Mouse (Mus musculus) c-Kit-positive CD71-positive TER-119-negative erythroid progenitor cells, embryonic 14.5 days (primary cell): ENCODE results near the gene 1110059E24Rik.

ENCODE experiments used
- DNase-seq: peaks from one replicate; pipeline ENCODE4 v3.0.0-alpha.2; 2013; ENCODE audit warnings: low read depth

The 1110059E24Rik gene

DNA sequence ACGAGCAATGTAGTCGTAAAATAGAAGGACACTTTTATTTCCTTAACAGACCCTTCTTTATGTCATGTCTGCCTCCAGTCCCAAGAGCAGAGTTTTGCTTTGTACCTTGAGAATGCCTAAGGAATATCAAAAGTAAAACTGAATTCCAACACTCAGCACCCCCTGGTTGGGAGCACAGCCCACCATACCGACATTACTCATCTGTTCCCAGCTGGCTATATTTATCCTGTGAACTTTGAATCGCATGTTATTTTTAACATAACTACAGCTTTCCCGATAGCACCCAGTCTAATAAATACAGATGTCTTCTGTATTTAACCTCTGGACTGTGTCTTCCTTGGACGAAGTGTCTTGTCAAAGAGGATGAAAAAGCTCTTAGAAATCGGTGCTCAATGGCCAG is 80.8 kb downstream of the 1110059E24Rik start:
- no peak for DNase-seq

DNA sequence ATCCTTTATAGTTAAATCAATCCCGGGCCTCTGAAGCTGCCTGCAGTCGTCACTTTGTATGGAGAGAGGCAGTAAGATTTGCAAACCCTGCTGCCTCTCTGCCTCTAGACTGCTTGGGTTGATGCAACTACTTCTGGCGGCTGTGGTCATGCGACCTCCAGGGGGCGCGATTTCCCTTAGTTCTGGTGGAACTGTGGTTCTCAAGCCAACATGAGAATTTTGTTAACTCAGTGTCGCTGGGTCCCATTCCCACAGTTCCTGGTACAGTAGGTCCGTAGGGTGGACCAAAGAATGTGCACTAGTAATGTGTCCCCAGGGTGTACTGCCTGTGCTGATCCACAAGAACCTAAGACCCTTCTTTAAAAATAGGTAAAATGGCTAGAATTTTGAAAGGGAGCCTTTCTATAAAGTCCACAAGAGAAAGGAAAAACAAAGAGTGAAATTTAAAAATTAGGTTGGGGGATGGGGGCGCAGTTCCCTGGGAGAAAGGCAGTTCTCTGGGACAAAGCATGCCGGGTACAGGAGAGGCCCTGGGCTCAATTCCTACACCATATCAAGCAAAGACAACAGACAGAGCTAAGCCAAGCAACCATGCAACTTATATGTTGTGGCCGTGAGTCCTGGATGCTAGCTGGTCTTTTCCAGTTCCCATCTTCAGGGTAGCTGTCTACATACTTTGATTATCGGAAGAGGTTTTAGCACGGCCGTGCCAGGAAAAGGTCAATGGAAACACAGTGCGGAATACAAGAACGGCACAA is 81.4 kb downstream of the 1110059E24Rik start:
- DNase-seq = peak; percentile 62

DNA sequence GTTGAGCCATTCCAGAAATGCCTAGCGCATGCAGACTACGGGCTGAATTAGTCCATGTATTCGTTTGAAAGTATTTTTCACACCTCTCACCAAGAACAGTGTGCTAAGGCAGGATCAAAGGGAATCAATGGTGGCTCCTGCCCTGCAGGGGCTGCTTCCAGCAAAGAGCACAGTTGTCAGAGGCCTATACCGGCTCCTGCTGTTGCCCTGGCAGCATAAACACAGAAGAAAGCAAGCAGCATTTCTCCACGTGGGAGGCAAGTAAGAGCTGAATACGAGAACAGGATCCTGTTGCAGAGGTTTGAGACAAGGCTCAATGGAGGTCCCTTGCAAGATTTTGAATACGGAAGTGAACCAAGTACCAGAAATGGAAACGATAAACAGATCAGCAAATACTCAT is 82.0 kb downstream of the 1110059E24Rik start:
- no peak for DNase-seq

DNA sequence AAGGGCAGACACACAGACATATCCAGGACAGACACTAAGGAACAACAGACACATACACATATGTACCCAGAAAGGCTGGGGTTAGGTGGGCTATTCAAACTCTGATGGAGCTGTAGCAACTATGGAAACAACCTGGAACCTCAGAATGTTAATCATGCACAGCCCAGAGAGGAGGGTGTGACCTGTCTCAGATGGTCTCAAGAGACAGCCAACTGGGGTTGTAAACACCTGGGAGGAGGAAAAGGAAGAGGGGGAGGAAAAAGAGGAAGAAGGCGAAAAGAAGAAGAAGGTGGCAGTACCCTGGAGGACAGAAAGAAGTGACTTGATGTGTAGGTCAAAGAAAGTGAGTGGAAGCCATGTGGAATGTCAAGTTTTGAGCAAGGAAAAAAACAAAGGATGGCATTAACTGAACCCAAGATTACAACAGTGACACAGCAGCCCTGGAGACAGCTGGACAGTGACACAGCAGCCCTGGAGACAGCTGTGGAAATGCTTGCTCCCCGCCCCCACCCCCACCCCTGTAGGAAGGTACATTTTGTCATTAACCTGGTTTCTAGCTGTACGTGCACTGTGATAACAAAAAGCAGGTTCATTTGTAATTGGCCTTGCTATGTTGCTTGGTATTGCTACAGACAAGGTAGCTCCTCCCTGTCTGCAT is 84.1 kb downstream of the 1110059E24Rik start:
- no peak for DNase-seq

DNA sequence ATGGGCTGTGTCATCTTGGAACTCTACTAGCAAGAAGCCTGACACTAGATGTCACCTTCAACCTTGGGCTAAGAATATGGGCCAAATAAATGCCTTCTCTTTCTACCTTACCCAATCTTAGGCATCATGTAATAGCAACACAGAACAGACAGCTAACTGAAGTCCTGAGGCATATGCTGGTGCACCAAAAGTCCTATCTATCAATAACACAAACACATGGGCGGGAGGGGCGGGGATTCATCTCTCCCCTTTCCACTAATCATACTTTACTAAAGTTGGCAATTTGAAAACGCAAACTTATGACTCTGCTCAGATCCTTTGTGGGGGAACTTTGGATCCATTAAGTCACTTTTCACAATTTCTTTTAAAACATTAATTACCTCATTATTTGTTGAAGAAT is 84.8 kb downstream of the 1110059E24Rik start:
- no peak for DNase-seq

DNA sequence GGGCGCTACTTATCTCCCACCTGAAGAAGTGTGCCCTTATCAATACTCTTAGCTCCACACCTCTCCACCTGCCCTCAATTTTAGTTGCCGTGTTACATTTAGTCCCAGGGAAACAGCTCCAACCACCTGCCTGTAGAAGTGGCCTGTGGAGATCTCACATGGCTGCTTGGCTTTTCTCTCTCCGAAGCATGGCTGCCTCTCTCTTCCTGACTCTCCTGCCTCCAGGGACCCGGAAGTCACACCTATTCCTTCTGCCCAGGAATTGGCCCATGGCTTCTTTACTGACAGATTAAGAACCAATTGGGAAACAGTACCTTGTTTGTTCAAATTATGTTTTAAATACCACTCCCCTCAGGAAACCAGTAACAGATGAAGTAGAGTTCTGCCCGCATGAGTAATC is 86.3 kb downstream of the 1110059E24Rik start:
- no peak for DNase-seq

DNA sequence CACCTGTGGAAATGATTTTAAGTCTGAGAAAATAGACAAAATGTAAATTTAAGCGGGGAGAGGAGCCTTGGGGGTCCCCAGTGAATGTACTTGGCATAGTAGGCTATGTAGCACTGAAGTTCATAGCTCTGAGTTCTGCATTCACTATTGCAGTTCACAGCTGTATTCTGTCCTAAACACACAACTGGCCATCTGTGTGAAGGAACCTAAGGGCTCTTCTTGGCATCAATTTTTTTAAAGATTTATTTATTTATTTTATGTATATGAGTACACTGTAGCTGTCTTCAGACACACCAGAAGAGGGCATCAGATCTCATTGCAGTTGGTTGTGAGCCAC is 88.3 kb downstream of the 1110059E24Rik start:
- DNase-seq = no peak

DNA sequence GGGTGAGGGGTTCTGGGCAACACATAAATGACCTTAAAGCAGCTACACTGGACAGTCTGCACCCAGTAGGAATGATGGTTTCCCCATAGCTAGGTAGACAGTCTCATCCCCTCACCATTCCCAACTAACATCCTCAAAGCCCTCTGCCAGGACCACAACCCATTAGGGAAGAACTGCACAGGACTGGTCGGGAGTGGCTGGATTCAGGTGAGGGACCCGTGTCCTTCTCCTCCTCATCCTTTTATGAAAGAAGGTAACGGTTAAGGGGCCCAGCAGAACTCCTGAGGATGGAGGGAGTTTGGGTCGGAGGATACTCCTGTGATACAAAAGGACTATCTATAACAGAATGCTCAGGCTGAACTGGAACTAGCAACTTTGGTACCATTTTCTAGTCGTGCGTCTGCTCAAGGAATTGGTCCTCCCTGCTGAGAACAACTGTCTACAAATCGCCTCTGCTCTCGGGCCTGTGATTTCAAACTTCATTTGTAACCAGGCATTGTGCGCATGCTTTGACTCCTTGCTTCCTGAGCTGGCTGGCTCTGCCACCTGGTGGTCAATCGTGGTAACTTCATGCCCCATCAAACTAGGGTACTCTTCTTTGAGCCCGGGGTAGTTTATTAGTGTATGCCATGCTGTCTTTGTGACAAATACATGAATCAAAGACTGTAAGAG is 88.9 kb downstream of the 1110059E24Rik start:
- DNase-seq = peak; percentile 39

DNA sequence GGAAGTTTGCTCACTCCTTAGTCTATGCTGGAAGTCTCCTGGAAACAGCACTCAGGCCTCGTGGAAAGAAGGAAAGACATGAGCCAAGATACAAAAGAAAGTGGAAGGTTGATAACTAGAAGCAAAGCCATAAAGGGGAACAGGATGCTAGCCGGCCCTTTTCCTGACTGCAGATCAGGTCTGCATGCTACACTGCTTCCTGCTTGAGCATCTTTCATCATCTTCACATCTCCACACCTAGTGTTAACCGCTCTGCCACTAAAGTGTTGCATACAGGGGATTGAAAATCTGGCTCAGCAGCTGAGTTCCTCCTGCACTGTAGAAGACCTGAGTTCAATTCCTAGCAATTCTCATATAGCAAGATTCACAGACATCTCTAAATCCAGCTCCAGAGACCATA is 89.8 kb downstream of the 1110059E24Rik start:
- no peak for DNase-seq

DNA sequence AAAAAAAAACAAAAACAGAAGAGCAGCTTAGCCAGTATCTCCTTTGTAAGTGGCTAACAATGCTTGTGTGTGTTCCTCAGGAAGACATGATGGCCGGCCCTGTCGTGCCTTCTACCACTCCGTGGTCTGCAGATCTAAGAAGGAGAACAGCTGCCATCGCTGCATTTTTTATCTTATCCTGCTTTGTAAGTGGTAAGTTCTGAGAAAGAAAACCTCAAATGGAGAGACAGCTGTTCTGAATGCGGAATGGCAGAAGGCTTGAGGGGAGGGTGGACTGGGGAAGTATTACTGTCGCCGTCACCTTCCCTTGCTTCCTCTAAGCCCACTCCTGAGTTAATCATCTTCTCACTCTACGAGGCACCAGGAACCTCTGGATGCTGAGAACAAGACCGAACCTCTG is 100.0 kb downstream of the 1110059E24Rik start:
- DNase-seq = no peak

DNA sequence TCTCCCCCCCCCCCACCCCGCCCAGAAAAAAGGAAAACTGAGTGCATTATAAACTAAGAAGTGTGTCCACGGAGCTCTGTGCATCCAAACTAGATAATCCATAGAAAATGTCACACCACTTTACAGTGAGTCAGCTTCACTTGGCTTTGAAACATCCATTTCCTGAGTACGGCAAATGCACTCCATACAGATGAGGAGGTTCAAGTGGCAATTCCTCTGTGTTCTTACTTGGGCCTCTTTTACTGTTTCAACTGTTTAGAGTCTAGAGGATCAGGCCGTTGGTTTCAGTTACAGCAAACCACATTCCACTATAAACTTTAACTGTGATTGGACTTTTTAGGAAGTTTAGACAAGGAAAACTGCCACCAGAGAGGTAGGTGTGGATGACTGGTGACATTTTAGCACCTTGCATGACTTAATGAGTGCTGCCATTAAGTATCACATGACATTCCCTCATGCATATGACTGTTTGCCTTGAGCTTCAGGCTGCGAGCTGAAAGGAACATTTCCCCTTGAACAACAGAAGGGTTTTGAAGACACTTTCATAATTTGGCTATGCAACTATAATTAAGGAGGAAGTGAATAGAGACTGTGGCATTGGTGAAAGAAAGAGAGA is 100.7 kb downstream of the 1110059E24Rik start:
- DNase-seq = no peak

DNA sequence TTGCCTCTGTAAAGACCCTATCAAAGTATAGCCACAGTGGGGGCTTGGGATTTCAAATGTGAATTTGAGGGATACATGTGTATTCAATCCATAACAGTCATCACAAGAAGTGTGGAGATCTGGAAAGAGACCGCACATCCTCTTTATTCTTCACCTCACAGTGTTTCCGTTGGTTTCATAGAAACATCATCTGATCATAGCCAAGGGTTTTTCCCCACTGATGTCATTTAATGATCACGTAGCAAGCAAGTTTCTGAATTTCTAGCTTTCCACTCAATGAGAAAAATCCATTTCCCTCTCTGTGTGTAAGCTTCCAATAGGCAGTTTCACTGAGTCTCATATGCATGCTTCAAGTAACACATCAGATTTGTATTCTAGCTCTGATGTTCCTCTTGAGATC is 103.1 kb downstream of the 1110059E24Rik start:
- DNase-seq = no peak

DNA sequence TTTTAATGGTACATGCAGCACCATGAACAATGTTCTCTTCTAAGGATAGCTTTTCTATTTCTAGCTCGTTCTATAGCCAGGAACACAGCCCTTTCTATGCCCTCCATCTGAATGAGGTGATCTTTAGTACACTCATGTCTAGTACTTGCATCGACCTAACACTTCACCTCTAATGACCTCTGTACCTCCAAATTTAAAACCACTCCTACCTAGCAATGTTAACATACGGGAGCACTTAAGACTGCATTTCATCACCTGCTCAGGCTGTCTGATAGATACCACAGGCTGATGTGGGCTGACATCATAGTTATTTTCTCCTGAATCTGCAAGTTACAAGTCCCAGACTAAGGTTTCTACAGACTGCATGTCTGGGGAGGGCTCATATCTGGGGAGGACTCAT is 103.8 kb downstream of the 1110059E24Rik start:
- no peak for DNase-seq

DNA sequence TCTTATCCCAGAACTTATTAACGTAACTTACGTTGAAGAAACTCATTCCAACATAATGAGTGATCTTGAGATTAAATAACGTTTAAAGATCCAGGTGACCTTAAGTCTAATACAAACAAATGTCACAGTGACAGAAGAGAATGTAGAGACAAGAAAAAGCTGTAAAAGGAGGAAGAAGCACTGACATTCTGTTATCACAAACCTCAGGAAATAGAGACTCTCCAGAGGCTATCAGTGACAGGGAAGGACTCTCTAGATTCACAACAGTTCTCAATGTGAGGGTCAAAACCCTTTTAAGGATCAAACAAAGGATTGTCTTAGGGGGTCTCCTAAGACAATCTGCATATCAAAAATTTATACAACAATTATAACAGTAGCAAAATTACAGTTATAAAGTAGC is 115.7 kb downstream of the 1110059E24Rik start:
- no peak for DNase-seq
